Comparison of ENCODE assay signal across 11 mouse cellular contexts in the genomic region with DNA sequence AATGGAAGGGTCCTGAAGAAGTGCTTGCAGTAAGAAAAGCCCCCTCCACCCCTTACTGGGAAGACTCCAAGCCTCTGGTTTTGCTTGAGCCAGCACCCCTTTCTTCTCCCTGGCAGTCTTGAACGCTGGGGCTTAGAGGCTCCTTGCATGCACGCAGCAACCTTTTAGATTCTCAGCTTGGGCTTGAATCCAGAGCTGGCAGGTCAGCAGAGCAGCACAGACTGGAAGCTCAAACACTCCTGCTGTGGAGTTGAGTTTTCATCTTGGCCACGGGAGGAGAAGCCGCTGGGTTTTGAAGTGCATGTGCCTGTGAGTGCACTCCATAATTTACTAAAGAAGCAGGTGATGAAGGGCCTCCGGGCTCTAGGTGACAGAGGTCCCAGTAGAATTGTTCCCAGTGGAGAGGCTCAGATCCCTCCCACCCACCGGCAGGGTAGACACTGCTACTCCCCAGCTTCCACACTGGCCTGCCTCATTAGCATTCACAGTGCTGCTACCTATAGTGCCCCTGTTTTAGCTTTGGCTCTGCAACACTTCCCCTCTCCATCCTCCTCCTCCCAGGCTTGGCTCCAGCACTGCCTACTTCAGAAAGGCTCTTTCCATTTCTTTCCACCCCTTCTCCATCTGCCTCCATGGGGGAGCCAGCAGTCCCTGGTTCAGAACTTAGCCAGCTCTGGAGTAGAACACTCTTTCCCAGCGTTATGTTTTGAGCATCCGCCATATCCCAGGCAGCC. TPM values are rescaled to one million over a fixed set of nuclear protein-coding genes. Genes with fewer than 3 reads are reported as not detected.
DNase-seq lines count a peak whose midpoint lies in the region; ATAC-seq and TF ChIP-seq lines count a peak whose summit lies in the region.
"Had no signal": no experiment of that assay in that cellular context is flagged by ENCODE, and none has a peak within 500 bp of the region (broad histone marks: within the 10 kb centered on the region; RNA-seq: fewer than 3 reads in every experiment).

No protein-coding gene starts in this region.

- H3K9ac ChIP-seq in lung, embryonic 15.5 days = no peak overlapping the region
- H3K9ac ChIP-seq: liver, embryonic 15.5 days; midbrain, embryonic 12.5 days had no signal

- peak; percentile 64 for ATAC-seq in frontal cortex, adult (ENCODE audit: low TSS enrichment)
- no peak for ATAC-seq in lung, embryonic 15.5 days (ENCODE audit: borderline replicate concordance, extremely low read depth, low FRiP score, low TSS enrichment)

- H3K27me3 ChIP-seq in lung, embryonic 15.5 days = no peaks in the 10 kb centered on the region
- H3K27me3 ChIP-seq: liver, embryonic 15.5 days had no signal

- no peaks in the 10 kb centered on the region for H3K9me3 ChIP-seq in lung, embryonic 15.5 days
- H3K9me3 ChIP-seq: liver, embryonic 15.5 days; midbrain, embryonic 12.5 days had no signal

- H3K36me3 ChIP-seq in lung, embryonic 15.5 days = no peaks in the 10 kb centered on the region
- H3K36me3 ChIP-seq: liver, embryonic 15.5 days; midbrain, embryonic 12.5 days had no signal

- H3K4me2 ChIP-seq in lung, embryonic 15.5 days = no peak overlapping the region
- H3K4me2 ChIP-seq: liver, embryonic 15.5 days; midbrain, embryonic 12.5 days had no signal

- 0 out of 2 replicates have a peak, but pooled peaks have one; percentile 5 for TF ChIP-seq POLR2A in cortical plate, adult 2 months (IDR thresholded peaks at IDR 0.05; ENCODE audit: extremely low read depth, insufficient read depth, low read length)

- H3K4me1 ChIP-seq in lung, embryonic 15.5 days = peaks cover 54% of the 10 kb centered on the region
- peaks cover 32% of the 10 kb centered on the region for H3K4me1 ChIP-seq in cortical plate, adult 2 months (ENCODE audit: control insufficient read depth, insufficient read depth, low read length)
- H3K4me1 ChIP-seq: liver, embryonic 15.5 days had no signal

- no peak for TF ChIP-seq CTCF in cortical plate, adult 2 months (IDR thresholded peaks at IDR 0.05; ENCODE audit: extremely low read depth, insufficient read depth, low read length)

- H3K4me3 ChIP-seq in lung, embryonic 15.5 days = no peak overlapping the region
- no peak overlapping the region for H3K4me3 ChIP-seq in cortical plate, adult 2 months (ENCODE audit: insufficient read depth, low read length)
- H3K4me3 ChIP-seq: liver, embryonic 15.5 days; midbrain, embryonic 12.5 days had no signal

- WGBS in lung, embryonic 15.5 days = 53% methylated on average over 8 of the region's 8 CpGs

- no peak for DNase-seq in frontal cortex, postnatal 10 days (ENCODE audit: low spot score in 2 of 2)
- no peak for DNase-seq in lung, adult 18-20 months
- DNase-seq in right cerebral cortex, adult 2 months (ENCODE audit: low spot score in 2 of 2) = peak; percentile 75
- DNase-seq in spleen, adult 12 weeks (ENCODE audit: low spot score) = no peak
- DNase-seq in thymus, postnatal 4 days = no peak
- DNase-seq: kidney, postnatal 4 days had no signal

- H3K27ac ChIP-seq in lung, embryonic 15.5 days = peak overlapping the region; percentile 58
- H3K27ac ChIP-seq in cortical plate, adult 2 months (ENCODE audit: insufficient read depth, low read length) = peak overlapping the region; percentile 86
- H3K27ac ChIP-seq: liver, embryonic 15.5 days; midbrain, embryonic 12.5 days had no signal

RNA-seq across cellular contexts. Expression of a gene that starts 15.7 kb away (rescaled TPM):
- polyA plus RNA-seq in lung, embryonic 15.5 days (2015; fragmentation: Nextera tagmentation; extraction: Ambion mirVana) = 20.7 and 22.8 TPM in 2 replicates
- 371 and 405 TPM in 2 replicates for polyA plus RNA-seq in cortical plate, adult 2 months (2012; rRNA removed)

Comparison
In these comparisons a context has a peak if more than half of its experiments do, and no peak if none do; other contexts are left out.
1. DNase-seq: peak in right cerebral cortex, adult 2 months (2 of 2); none in frontal cortex, postnatal 10 days (0 of 2), lung, adult 18-20 months (0 of 2), spleen, adult 12 weeks (single experiment) and thymus, postnatal 4 days (single experiment).
2. RNA of a gene that starts 15.7 kb away (polyA plus RNA-seq): 371 to 405 TPM in cortical plate, adult 2 months; 20.7 to 22.8 TPM in lung, embryonic 15.5 days; every median in the first group is over 10 times any median in the second.